Mouse (Mus musculus): ENCODE results near the gene Foxn3. TPM values are rescaled to one million over a fixed set of nuclear protein-coding genes. Genes with fewer than 3 reads are reported as not detected.

Gene Foxn3
- polyA plus RNA-seq, 1 experiment from 2014 or later, result 14.6 TPM

DNA sequence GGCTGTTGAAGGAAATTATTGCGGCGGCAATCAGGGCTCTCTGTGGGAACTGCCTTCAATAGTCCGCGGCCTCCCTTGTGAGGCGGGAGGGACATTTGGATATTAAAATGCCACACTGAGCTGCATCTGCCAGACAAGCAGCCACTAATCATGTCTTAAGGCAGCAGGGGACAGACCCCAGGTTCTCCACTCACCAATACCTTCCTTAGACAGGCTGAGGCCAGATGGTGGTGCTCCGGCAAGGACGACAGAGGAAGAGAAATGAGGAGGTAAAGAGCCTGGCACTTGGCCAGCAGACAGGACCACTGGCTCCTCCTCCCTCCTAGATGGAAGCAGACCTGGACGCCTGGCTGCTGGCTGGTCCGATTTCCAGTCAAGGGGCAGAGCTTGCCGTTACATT lies 409.7 kb downstream of the Foxn3 start:
- Histone ChIP-seq H3K4me3 (ENCODE audit: inconsistent target) (no peak overlapping the region), H3K36me3 (ENCODE audit: inconsistent target) (no peaks in the 10 kb centered on the region), H3K27ac (no peak overlapping the region), H3K79me2 (ENCODE audit: inconsistent target) (no peaks in the 10 kb centered on the region)
- WGBS (ENCODE audit: missing documents), result 59% methylated on average over 10 of the region's 10 CpGs

DNA sequence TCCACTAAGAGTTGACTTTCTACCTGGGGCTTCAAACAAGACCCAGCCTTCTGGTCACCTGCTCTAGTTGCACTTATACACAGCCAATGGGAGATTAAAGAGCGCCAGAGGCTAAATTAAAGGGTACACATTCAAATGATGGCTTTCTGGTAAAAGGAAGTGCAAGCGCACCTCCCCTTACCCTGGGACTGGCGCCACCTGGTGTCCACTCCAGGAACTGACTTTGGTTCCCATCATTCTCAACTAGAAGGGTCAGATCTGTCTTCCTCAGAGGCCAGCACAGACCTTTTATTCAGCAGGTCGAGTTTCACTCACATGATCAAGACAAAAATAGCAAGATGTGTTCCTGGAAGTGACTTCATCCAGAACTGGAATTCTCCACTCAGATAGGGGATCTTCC lies 413.3 kb downstream of the Foxn3 start:
- Histone ChIP-seq H3K36me3 (ENCODE audit: inconsistent target) (no peaks in the 10 kb centered on the region), H3K79me2 (ENCODE audit: inconsistent target) (no peaks in the 10 kb centered on the region), H3K4me3 (ENCODE audit: inconsistent target) (no peak overlapping the region), H3K27ac (no peak overlapping the region)
- 58% methylated on average over 4 of the region's 4 CpGs for WGBS (ENCODE audit: missing documents)

DNA sequence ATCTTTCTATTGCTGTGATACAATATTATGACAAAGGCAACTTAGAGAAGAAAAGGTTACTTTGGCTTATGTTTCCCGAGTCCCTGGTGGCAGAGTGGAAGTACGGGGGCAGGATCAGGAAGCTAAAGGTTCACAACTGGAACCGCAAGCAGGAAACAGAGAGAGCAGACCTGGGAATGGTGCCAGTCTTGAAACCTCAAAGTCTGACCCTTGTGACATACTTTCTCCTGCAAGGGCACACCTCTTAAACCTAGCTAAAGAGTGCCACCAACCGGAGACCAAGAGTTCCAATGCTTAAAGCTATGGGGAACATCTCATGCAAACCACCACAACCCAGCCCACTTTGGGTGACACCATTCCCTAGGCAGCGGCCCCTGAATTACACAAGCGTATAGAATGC lies 414.2 kb downstream of the Foxn3 start:
- 57% methylated on average over 6 of the region's 6 CpGs for WGBS (ENCODE audit: missing documents)
- Histone ChIP-seq H3K4me3 (ENCODE audit: inconsistent target) (no peak overlapping the region), H3K36me3 (ENCODE audit: inconsistent target) (no peaks in the 10 kb centered on the region), H3K79me2 (ENCODE audit: inconsistent target) (no peaks in the 10 kb centered on the region), H3K27ac (no peak overlapping the region)

Data from macrophage (primary cell).